In the genomic region with DNA sequence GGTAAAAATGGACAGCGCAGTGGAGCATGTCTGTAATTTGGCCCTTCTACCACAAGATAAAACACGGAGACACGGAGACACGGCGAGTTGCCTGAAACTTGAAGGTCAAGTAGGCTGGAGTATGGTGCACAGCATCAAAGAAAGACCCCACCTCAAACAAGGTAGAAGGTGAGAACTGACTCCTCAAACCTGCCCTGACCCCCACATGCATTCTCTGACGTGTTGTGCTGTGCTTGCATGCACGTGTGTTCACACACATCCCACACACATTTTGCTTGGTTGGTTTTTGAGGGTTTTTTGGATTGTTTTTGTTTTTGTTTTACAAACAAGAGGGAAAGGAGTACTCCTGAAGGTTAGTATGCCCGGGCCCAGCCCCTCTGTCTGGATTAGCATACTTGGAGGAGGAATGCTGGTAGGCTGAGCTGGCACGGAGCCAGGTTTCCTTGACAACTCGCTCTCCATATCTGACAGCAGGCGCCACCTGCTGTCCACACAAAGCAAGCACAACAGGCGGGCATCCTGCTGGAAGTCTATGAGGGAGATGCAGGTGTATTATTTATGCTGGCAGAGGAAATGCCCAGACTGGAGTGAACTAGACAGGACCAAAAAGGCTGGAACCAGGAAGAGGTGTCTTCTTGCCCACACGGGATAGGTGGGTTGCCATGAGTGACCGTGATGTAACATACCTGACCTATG, we compare ENCODE assay signal across 8 mouse cellular contexts. TPM values are rescaled to one million over a fixed set of nuclear protein-coding genes. Genes with fewer than 3 reads are reported as not detected.
DNase-seq lines count a peak whose midpoint lies in the region; ATAC-seq and TF ChIP-seq lines count a peak whose summit lies in the region.

No protein-coding gene starts in this region.

- TF ChIP-seq CTCF in liver, embryonic 14.5 days (IDR thresholded peaks at IDR 0.05; ENCODE audit: low read depth) = peak; percentile 99

- no peak overlapping the region for H3K4me3 ChIP-seq in forebrain, embryonic 14.5 days (ENCODE audit: low read depth, low read length)
- H3K4me3 ChIP-seq in liver, embryonic 14.5 days (ENCODE audit: insufficient read depth in 1 of 2, low read depth in 2 of 2, low read length in 2 of 2) = no peak overlapping the region
- no peak overlapping the region for H3K4me3 ChIP-seq in neural tube, embryonic 13.5 days

- peak; percentile 97 for DNase-seq in ES-CJ7 (ENCODE audit: low read depth, low spot score)
- peak; percentile 79 for DNase-seq in cerebellum, adult 11 months
- peak; percentile 99 for DNase-seq in forebrain, embryonic 14.5 days (ENCODE audit: low spot score)
- peak; percentile 88 to 91 for DNase-seq in heart, postnatal 10 days
- peak; percentile 95 to 98 for DNase-seq in kidney, postnatal 36 days
- peak; percentile 76 to 85 (median 83) for DNase-seq in liver, embryonic 14.5 days (ENCODE audit: low read depth in 3 of 3, low spot score in 3 of 3)
- peak; percentile 93 for DNase-seq in telencephalon, adult 2 months (ENCODE audit: low read depth, low spot score)

- H3K27me3 ChIP-seq in forebrain, embryonic 14.5 days (replicated peaks; ENCODE audit: control insufficient read depth, insufficient read depth, low read length) = no peaks in the 10 kb centered on the region
- no peaks in the 10 kb centered on the region for H3K27me3 ChIP-seq in liver, embryonic 14.5 days (ENCODE audit: control insufficient read depth, insufficient read depth, low read length)
- H3K27me3 ChIP-seq in neural tube, embryonic 13.5 days = no peaks in the 10 kb centered on the region

- ATAC-seq in forebrain, embryonic 14.5 days = peak; percentile 94
- ATAC-seq in liver, embryonic 14.5 days (ENCODE audit: insufficient read depth) = peak; percentile 29
- ATAC-seq in neural tube, embryonic 13.5 days (ENCODE audit: low read depth) = peak; percentile 91

- no peaks in the 10 kb centered on the region for H3K36me3 ChIP-seq in forebrain, embryonic 14.5 days (ENCODE audit: control insufficient read depth, insufficient read depth, low read length)
- H3K36me3 ChIP-seq in liver, embryonic 14.5 days (replicated peaks; ENCODE audit: control insufficient read depth, insufficient read depth, low read depth) = no peaks in the 10 kb centered on the region
- H3K36me3 ChIP-seq in neural tube, embryonic 13.5 days = no peaks in the 10 kb centered on the region

- peak; percentile 38; the same call in 1 of the 2 replicates for TF ChIP-seq EP300 in liver, embryonic 14.5 days (IDR thresholded peaks at IDR 0.05; ENCODE audit: low read depth)

- H3K9me3 ChIP-seq in forebrain, embryonic 14.5 days (replicated peaks; ENCODE audit: control insufficient read depth, low read length) = no peaks in the 10 kb centered on the region
- no peaks in the 10 kb centered on the region for H3K9me3 ChIP-seq in liver, embryonic 14.5 days (ENCODE audit: control insufficient read depth, low read length)
- no peaks in the 10 kb centered on the region for H3K9me3 ChIP-seq in neural tube, embryonic 13.5 days

- intact Hi-C loops in heart, postnatal 10 days (cut with DNase I) = loop anchor here (1.0 to 5.0 kb wide), 3 partner anchors 81 to 1024 kb away; a partner anchor contains a TSS

- peaks cover 4% of the 10 kb centered on the region for H3K4me1 ChIP-seq in forebrain, embryonic 14.5 days (ENCODE audit: control insufficient read depth, insufficient read depth, low read length)
- H3K4me1 ChIP-seq in liver, embryonic 14.5 days (replicated peaks; ENCODE audit: control insufficient read depth in 2 of 2, insufficient read depth in 2 of 2, low read length in 1 of 2) = peaks cover 58 to 67% of the 10 kb centered on the region in 2 experiments
- H3K4me1 ChIP-seq in neural tube, embryonic 13.5 days (replicated peaks) = peaks cover 5% of the 10 kb centered on the region

- H3K4me2 ChIP-seq in forebrain, embryonic 14.5 days (ENCODE audit: low read length) = peak overlapping the region; percentile 21; the same call in 1 of the 2 replicates
- no peak overlapping the region; the same call in 1 of the 2 replicates for H3K4me2 ChIP-seq in liver, embryonic 14.5 days (ENCODE audit: low read depth)
- no peak overlapping the region for H3K4me2 ChIP-seq in neural tube, embryonic 13.5 days

- no peak overlapping the region for H3K27ac ChIP-seq in forebrain, embryonic 14.5 days (ENCODE audit: low read depth, low read length)
- peak overlapping the region; percentile 91 for H3K27ac ChIP-seq in liver, embryonic 14.5 days
- no peak overlapping the region for H3K27ac ChIP-seq in neural tube, embryonic 13.5 days (replicated peaks)

- no peak overlapping the region for H3K9ac ChIP-seq in forebrain, embryonic 14.5 days (ENCODE audit: low read length)
- no peak overlapping the region for H3K9ac ChIP-seq in liver, embryonic 14.5 days (replicated peaks)
- no peak overlapping the region for H3K9ac ChIP-seq in neural tube, embryonic 13.5 days

- WGBS in forebrain, embryonic 14.5 days = 31% methylated on average over 14 of the region's 14 CpGs
- 42% methylated on average over 14 of the region's 14 CpGs for WGBS in liver, embryonic 14.5 days (ENCODE audit: insufficient replicate concordance)
- WGBS in neural tube, embryonic 13.5 days = 42% methylated on average over 14 of the region's 14 CpGs

RNA-seq across cellular contexts. Expression of a gene that starts 37.8 kb away (rescaled TPM):
- not detected in 2 replicates for polyA plus RNA-seq in forebrain, embryonic 14.5 days (2014; fragmentation: Nextera tagmentation; extraction: Ambion mirVana)
- total RNA-seq in heart, postnatal 10 days (2021) = not detected
- 0.88 and 1.4 TPM in 2 replicates for polyA plus RNA-seq in liver, embryonic 14.5 days (2012; rRNA removed)
- polyA plus RNA-seq in liver, embryonic 14.5 days (2014; fragmentation: Nextera tagmentation; extraction: Ambion mirVana) = 3.9 and 5.8 TPM in 2 replicates
- 0.20 TPM in 1 of 2 replicates, not detected in the other for polyA plus RNA-seq in neural tube, embryonic 13.5 days (2015; fragmentation: Nextera tagmentation; extraction: Ambion mirVana)

Comparison
In these comparisons a context has a peak if more than half of its experiments do, and no peak if none do; other contexts are left out.
1. ATAC-seq: peak in every context shown above with its lines; median percentile 94 in forebrain, embryonic 14.5 days; 91 in neural tube, embryonic 13.5 days; 29 in liver, embryonic 14.5 days.